Mouse (Mus musculus): ENCODE data around the gene Bmp3.

The Bmp3 gene

DNA sequence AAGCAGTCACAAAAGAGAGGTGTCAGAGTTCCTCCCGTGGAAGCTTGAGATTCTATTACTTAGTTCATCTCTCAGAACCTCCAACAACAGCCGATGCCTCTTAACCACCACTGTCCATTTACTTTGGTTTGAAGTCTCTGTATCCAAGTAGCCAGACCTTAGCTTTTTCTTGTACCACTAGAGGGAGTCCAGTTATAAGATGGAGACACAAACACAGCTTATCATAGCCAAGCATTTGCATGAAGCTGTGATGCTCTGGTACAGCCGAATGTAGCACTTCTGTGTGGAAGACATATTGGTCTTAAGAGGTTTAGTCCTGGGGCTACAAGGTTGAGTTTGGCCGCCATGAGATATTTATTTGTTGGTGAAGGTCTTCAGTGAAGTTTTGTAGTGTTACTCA is 48.1 kb downstream of the Bmp3 start:
- peak in 1 of 2 experiments; percentile 26 for DNase-seq (ENCODE audit: low spot score in 2 of 2)

GRCm38 (mm10) chr5:98918716-98919115 is 64.5 kb downstream of the Bmp3 start:
- DNase-seq (ENCODE audit: low spot score in 2 of 2) = no peak

- no peak for DNase-seq (ENCODE audit: low spot score in 2 of 2)
Observed at GRCm38 (mm10) chr5:98921608-98922007, 67.4 kb downstream of the Bmp3 start.

GRCm38 (mm10) chr5:98922921-98923320 is 68.7 kb downstream of the Bmp3 start:
- DNase-seq (ENCODE audit: low spot score in 2 of 2) = no peak
